Mouse (Mus musculus) bone marrow, adult 2 months (tissue): ENCODE results near the gene Ugt1a2. TPM values are rescaled to one million over a fixed set of nuclear protein-coding genes. Genes with fewer than 3 reads are reported as not detected.
"Not testable (repeated sequence)": the region's sequence is repeated elsewhere in the genome, so short reads cannot be mapped to it uniquely, and the experiment has no call there.

Experiments
- H3K27ac ChIP-seq: fragments of 200-500 bp; 2 replicates; pipeline ENCODE4 v1.5.1; 2012; ENCODE audit warnings: low read depth, mild to moderate bottlenecking, control low read depth, inconsistent platforms, low read length; ENCODE audit not compliant: control insufficient read depth, poor library complexity, insufficient read depth
- H3K4me1 ChIP-seq: fragments of 200-500 bp; 2 replicates; pipeline ENCODE4 v1.6.1; 2011; ENCODE audit warnings: low read length; ENCODE audit not compliant: control insufficient read depth, insufficient read depth
- H3K4me3 ChIP-seq: fragments of 200-500 bp; replicated peaks from 2 replicates; pipeline ENCODE3; 2011; ENCODE audit warnings: mild to moderate bottlenecking, low read depth, low read length, control low read depth; ENCODE audit not compliant: control insufficient read depth
- CTCF ChIP-seq: fragments of 200-500 bp; IDR thresholded peaks from 2 replicates; pipeline ENCODE4 v1.5.1; 2011; ENCODE audit warnings: low read length, control low read depth; ENCODE audit not compliant: control insufficient read depth, insufficient read depth
- POLR2A ChIP-seq: fragments of 200-500 bp; IDR thresholded peaks from 2 replicates; pipeline ENCODE4 v1.6.1; 2011; ENCODE audit warnings: low read depth, mild to moderate bottlenecking, control low read depth, low read length, borderline replicate concordance; ENCODE audit not compliant: control insufficient read depth
- WGBS: fragments of 180-500 bp; shearing (Covaris S2); methylation state at CpG from one replicate; pipeline ENCODE4 v1.1.7; 2018; 5-methylcytosine and 5-hydroxymethylcytosine counted together
- polyA plus RNA-seq: library from polyadenylated mRNA; stranded (reverse); fragments of >200 nt; gene quantifications from 2 replicates; pipeline ENCODE4 v1.2.4, GENCODE M21; 2011; ENCODE audit warnings: low replicate concordance; ENCODE audit not compliant: missing spikeins, insufficient read depth, insufficient read length

The Ugt1a2 gene
- polyA plus RNA-seq, 1 experiment = 5.8 TPM

GRCm38 (mm10) chr1:88222216-88222615 lies 21.8 kb downstream of the Ugt1a2 start:
- no peak overlapping the region for H3K4me3 ChIP-seq
- no peak for TF ChIP-seq CTCF
- 47% methylated on average over 2 of the region's 2 CpGs for WGBS
- H3K4me1 ChIP-seq = no peaks in the 10 kb centered on the region; the same call in 1 of the 2 replicates
- no peak overlapping the region for H3K27ac ChIP-seq

- not testable (repeated sequence) for H3K4me3 ChIP-seq, H3K27ac ChIP-seq, H3K4me1 ChIP-seq
Measured at GRCm38 (mm10) chr1:88223011-88223515, 22.7 kb downstream of the Ugt1a2 start.

GRCm38 (mm10) chr1:88223591-88223990 lies 23.2 kb downstream of the Ugt1a2 start:
- 44% methylated on average over 1 of the region's 1 CpGs for WGBS
- no peak for TF ChIP-seq CTCF
- Histone ChIP-seq H3K4me1 (no peaks in the 10 kb centered on the region; the same call in 1 of the 2 replicates), H3K27ac (no peak overlapping the region), H3K4me3 (no peak overlapping the region)

- H3K4me3 ChIP-seq = no peak overlapping the region
- no peaks in the 10 kb centered on the region; the same call in 1 of the 2 replicates for H3K4me1 ChIP-seq
- TF ChIP-seq POLR2A = no peak
- no peak for TF ChIP-seq CTCF
- 58% methylated on average over 2 of the region's 2 CpGs for WGBS
- no peak overlapping the region for H3K27ac ChIP-seq
Measured at GRCm38 (mm10) chr1:88224029-88224776, 23.8 kb downstream of the Ugt1a2 start.

GRCm38 (mm10) chr1:88225301-88225700 lies 24.9 kb downstream of the Ugt1a2 start:
- not testable (repeated sequence) for H3K27ac ChIP-seq, H3K4me3 ChIP-seq, H3K4me1 ChIP-seq
- WGBS = 35% methylated on average over 2 of the region's 2 CpGs

GRCm38 (mm10) chr1:88225741-88226140 lies 25.3 kb downstream of the Ugt1a2 start:
- no peak overlapping the region for H3K4me3 ChIP-seq
- no peaks in the 10 kb centered on the region; the same call in 1 of the 2 replicates for H3K4me1 ChIP-seq
- TF ChIP-seq CTCF (no peak), POLR2A (no peak)
- no peak overlapping the region for H3K27ac ChIP-seq

- 44% methylated on average over 5 of the region's 5 CpGs for WGBS
- Histone ChIP-seq H3K4me1 (no peaks in the 10 kb centered on the region; the same call in 1 of the 2 replicates), H3K4me3 (no peak within 1 kb of the TSS), H3K27ac (no peak within 1 kb of the TSS)
- no peak for TF ChIP-seq CTCF
- no peak for TF ChIP-seq POLR2A
Measured at GRCm38 (mm10) chr1:88226670-88227379, 26.4 kb downstream of the Ugt1a2 start, which contains the start of gene Mroh2a. Gene Mroh2a, plus strand, starts transcription at chr1:88226986.

GRCm38 (mm10) chr1:88227482-88227881 lies 27.1 kb downstream of the Ugt1a2 start:
- Histone ChIP-seq H3K4me1 (no peaks in the 10 kb centered on the region; the same call in 1 of the 2 replicates), H3K27ac (no peak overlapping the region), H3K4me3 (no peak overlapping the region)
- no peak for TF ChIP-seq POLR2A
- no peak for TF ChIP-seq CTCF
- WGBS = 51% methylated on average over 2 of the region's 2 CpGs
